Mouse (Mus musculus): ENCODE measurements around the gene Pam. TPM values are rescaled to one million over a fixed set of nuclear protein-coding genes. Genes with fewer than 3 reads are reported as not detected.

Gene Pam
- polyA plus RNA-seq, 1 experiment from 2014 or later, result 65.9 TPM

- TF ChIP-seq CTCF (IDR thresholded peaks at IDR 0.05; ENCODE audit: low read depth), result no peak
- Histone ChIP-seq H3K9me3 (ENCODE audit: control insufficient read depth) (no peaks in the 10 kb centered on the region), H3K27me3 (replicated peaks; ENCODE audit: control insufficient read depth, insufficient read depth, low read length) (no peaks in the 10 kb centered on the region), H3K4me2 (replicated peaks; ENCODE audit: low read depth) (no peak overlapping the region), H3K36me3 (ENCODE audit: control insufficient read depth, insufficient read depth) (no peaks in the 10 kb centered on the region), H3K9ac (ENCODE audit: low read depth, low read length) (no peak overlapping the region), H3K27ac (ENCODE audit: low read depth, low read length) (no peak overlapping the region), H3K4me1 (replicated peaks; ENCODE audit: control insufficient read depth, insufficient read depth, low read length) (0 out of 2 replicates have a peak, but pooled peaks cover 2% of the 10 kb centered on the region), H3K4me3 (ENCODE audit: low read depth, low read length) (no peak overlapping the region)
- no peak for ATAC-seq
- WGBS, result 70% methylated on average over 11 of the region's 11 CpGs
These were observed 38.2 kb downstream of the Pam start for GRCm38 (mm10) chr1:98056996-98057945.

DNA sequence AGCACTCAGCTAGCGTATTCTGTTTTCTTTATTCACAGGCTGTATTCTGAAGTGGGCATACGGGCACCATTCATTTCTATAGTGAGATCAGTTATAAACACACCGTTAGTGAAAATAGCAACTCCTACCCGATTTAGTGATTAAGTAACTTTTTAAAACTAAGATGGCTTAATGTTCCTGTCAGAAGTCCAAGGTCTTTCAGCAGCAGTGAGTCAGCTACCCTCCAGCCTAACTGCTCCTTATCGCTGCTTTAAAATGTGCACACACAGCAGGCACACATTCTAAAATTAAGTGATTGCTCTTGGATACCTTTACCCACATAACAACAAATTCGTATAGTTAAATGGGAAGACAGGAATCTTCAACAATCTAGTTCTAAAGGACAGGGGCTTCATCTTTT, 39.2 kb downstream of the Pam start:
- Histone ChIP-seq H3K27ac (ENCODE audit: low read depth, low read length) (no peak overlapping the region), H3K9me3 (ENCODE audit: control insufficient read depth) (no peaks in the 10 kb centered on the region), H3K4me1 (replicated peaks; ENCODE audit: control insufficient read depth, insufficient read depth, low read length) (0 out of 2 replicates have a peak, but pooled peaks cover 2% of the 10 kb centered on the region), H3K4me2 (replicated peaks; ENCODE audit: low read depth) (no peak overlapping the region), H3K27me3 (replicated peaks; ENCODE audit: control insufficient read depth, insufficient read depth, low read length) (no peaks in the 10 kb centered on the region), H3K4me3 (ENCODE audit: low read depth, low read length) (no peak overlapping the region), H3K9ac (ENCODE audit: low read depth, low read length) (no peak overlapping the region), H3K36me3 (ENCODE audit: control insufficient read depth, insufficient read depth) (no peaks in the 10 kb centered on the region)
- no peak for TF ChIP-seq CTCF (IDR thresholded peaks at IDR 0.05; ENCODE audit: low read depth)
- 54% methylated on average over 6 of the region's 6 CpGs for WGBS
- ATAC-seq, result no peak

GRCm38 (mm10) chr1:98055591-98055990, 39.9 kb downstream of the Pam start:
- H3K4me2 ChIP-seq (replicated peaks; ENCODE audit: low read depth), result no peak overlapping the region
- no peak overlapping the region for H3K4me3 ChIP-seq (ENCODE audit: low read depth, low read length)
- 93% methylated on average over 8 of the region's 8 CpGs for WGBS
- H3K36me3 ChIP-seq (ENCODE audit: control insufficient read depth, insufficient read depth), result no peaks in the 10 kb centered on the region
- H3K27ac ChIP-seq (ENCODE audit: low read depth, low read length), result no peak overlapping the region
- no peaks in the 10 kb centered on the region for H3K9me3 ChIP-seq (ENCODE audit: control insufficient read depth)
- TF ChIP-seq CTCF (IDR thresholded peaks at IDR 0.05; ENCODE audit: low read depth), result no peak
- H3K27me3 ChIP-seq (replicated peaks; ENCODE audit: control insufficient read depth, insufficient read depth, low read length), result no peaks in the 10 kb centered on the region
- H3K9ac ChIP-seq (ENCODE audit: low read depth, low read length), result no peak overlapping the region
- ATAC-seq, result no peak
- 0 out of 2 replicates have a peak, but pooled peaks cover 2% of the 10 kb centered on the region for H3K4me1 ChIP-seq (replicated peaks; ENCODE audit: control insufficient read depth, insufficient read depth, low read length)

DNA sequence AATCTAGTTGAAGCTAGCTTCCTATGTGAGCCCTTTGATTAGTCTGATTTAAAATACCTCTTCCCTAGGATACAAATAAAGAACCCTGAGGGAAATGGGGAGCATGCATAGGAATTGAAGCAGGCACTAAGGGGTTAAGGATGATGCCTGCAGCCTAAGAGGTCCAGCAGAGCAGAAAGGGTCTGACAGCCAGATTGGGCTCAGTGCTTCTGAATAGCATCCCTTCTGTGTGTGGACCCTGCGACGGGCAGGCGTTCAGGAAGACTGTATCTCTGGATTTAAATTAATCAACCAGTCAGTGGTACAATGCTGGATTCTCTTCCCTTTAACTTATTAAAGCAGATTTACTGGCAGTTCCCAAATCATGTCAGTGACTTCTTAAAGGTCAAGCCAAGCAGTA, 41.5 kb downstream of the Pam start:
- H3K4me2 ChIP-seq (replicated peaks; ENCODE audit: low read depth), result no peak overlapping the region
- H3K4me3 ChIP-seq (ENCODE audit: low read depth, low read length), result no peak overlapping the region
- 83% methylated on average over 3 of the region's 3 CpGs for WGBS
- H3K4me1 ChIP-seq (replicated peaks; ENCODE audit: control insufficient read depth, insufficient read depth, low read length), result no peaks in the 10 kb centered on the region
- no peaks in the 10 kb centered on the region for H3K36me3 ChIP-seq (ENCODE audit: control insufficient read depth, insufficient read depth)
- no peak overlapping the region for H3K9ac ChIP-seq (ENCODE audit: low read depth, low read length)
- no peak overlapping the region for H3K27ac ChIP-seq (ENCODE audit: low read depth, low read length)
- TF ChIP-seq CTCF (IDR thresholded peaks at IDR 0.05; ENCODE audit: low read depth), result no peak
- ATAC-seq, result no peak
- H3K9me3 ChIP-seq (ENCODE audit: control insufficient read depth), result no peaks in the 10 kb centered on the region
- H3K27me3 ChIP-seq (replicated peaks; ENCODE audit: control insufficient read depth, insufficient read depth, low read length), result no peaks in the 10 kb centered on the region

GRCm38 (mm10) chr1:98053447-98053846, 42.0 kb downstream of the Pam start:
- TF ChIP-seq CTCF (IDR thresholded peaks at IDR 0.05; ENCODE audit: low read depth), result peak; percentile 22; the same call in 1 of the 2 replicates
- H3K4me3 ChIP-seq (ENCODE audit: low read depth, low read length), result no peak overlapping the region
- WGBS, result 90% methylated on average over 2 of the region's 2 CpGs
- no peaks in the 10 kb centered on the region for H3K27me3 ChIP-seq (replicated peaks; ENCODE audit: control insufficient read depth, insufficient read depth, low read length)
- no peak for ATAC-seq
- no peak overlapping the region for H3K27ac ChIP-seq (ENCODE audit: low read depth, low read length)
- H3K4me2 ChIP-seq (replicated peaks; ENCODE audit: low read depth), result no peak overlapping the region
- no peaks in the 10 kb centered on the region for H3K36me3 ChIP-seq (ENCODE audit: control insufficient read depth, insufficient read depth)
- H3K9me3 ChIP-seq (ENCODE audit: control insufficient read depth), result no peaks in the 10 kb centered on the region
- no peaks in the 10 kb centered on the region for H3K4me1 ChIP-seq (replicated peaks; ENCODE audit: control insufficient read depth, insufficient read depth, low read length)
- H3K9ac ChIP-seq (ENCODE audit: low read depth, low read length), result no peak overlapping the region

- H3K27me3 ChIP-seq (replicated peaks; ENCODE audit: control insufficient read depth, insufficient read depth, low read length), result no peaks in the 10 kb centered on the region
- 89% methylated on average over 4 of the region's 4 CpGs for WGBS
These were observed 42.7 kb downstream of the Pam start for GRCm38 (mm10) chr1:98052775-98053174.

More at GRCm38 (mm10) chr1:98052775-98053174, 42.7 kb downstream of the Pam start:
- H3K9ac ChIP-seq (ENCODE audit: low read depth, low read length), result no peak overlapping the region
- no peaks in the 10 kb centered on the region for H3K4me1 ChIP-seq (replicated peaks; ENCODE audit: control insufficient read depth, insufficient read depth, low read length)
- H3K36me3 ChIP-seq (ENCODE audit: control insufficient read depth, insufficient read depth), result no peaks in the 10 kb centered on the region
- no peaks in the 10 kb centered on the region for H3K9me3 ChIP-seq (ENCODE audit: control insufficient read depth)
- no peak for TF ChIP-seq CTCF (IDR thresholded peaks at IDR 0.05; ENCODE audit: low read depth)
- ATAC-seq, result no peak
- no peak overlapping the region for H3K4me2 ChIP-seq (replicated peaks; ENCODE audit: low read depth)
- no peak overlapping the region for H3K27ac ChIP-seq (ENCODE audit: low read depth, low read length)
- H3K4me3 ChIP-seq (ENCODE audit: low read depth, low read length), result no peak overlapping the region
